Mouse (Mus musculus): ENCODE results near the gene Cgas. TPM values are rescaled to one million over a fixed set of nuclear protein-coding genes. Genes with fewer than 3 reads are reported as not detected.

Gene Cgas
- total RNA-seq, 1 experiment = 1.7 TPM

DNA sequence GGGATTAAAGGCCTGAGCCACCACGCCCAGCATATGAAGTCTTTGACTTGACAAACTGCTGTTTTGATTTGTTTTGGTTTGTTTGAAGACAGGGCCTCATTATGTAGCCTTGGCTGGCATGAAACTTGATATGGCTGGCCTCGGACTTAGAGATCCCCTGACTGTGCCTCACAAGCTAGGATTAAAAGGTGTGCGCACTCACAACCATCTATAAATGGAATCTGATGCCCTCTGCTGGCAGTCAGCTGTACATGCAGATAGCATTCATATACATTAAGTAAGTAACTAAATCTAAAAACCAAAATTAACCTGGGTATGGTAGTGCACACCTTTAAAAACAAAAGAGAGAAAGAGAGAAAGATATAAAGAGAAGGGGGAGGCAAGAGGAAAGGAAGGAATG, 57.1 kb downstream of the Cgas start:
- Histone ChIP-seq H3K27ac (ENCODE audit: insufficient read depth, low read depth, low read length, poor library complexity, severe bottlenecking) (no peak overlapping the region), H3K36me3 (ENCODE audit: control insufficient read depth, insufficient read depth, low read length, poor library complexity, severe bottlenecking) (no peaks in the 10 kb centered on the region), H3K4me3 (ENCODE audit: insufficient read depth in 1 of 2, low read depth in 1 of 2, low read length in 2 of 2, poor library complexity in 1 of 2, severe bottlenecking in 1 of 2) (no peak overlapping the region), H3K4me1 (ENCODE audit: control insufficient read depth in 2 of 2, insufficient read depth in 2 of 2, low read length in 2 of 2, poor library complexity in 1 of 2) (peaks cover 0 to 2% of the 10 kb centered on the region in 2 experiments; a peak in 1 of 4 replicates), H3K9ac (ENCODE audit: insufficient read depth, low read depth, low read length, poor library complexity, severe bottlenecking) (no peak overlapping the region), H3K9me3 (ENCODE audit: control insufficient read depth, insufficient read depth, low read depth, low read length) (no peaks in the 10 kb centered on the region)
- TF ChIP-seq MAFK (IDR thresholded peaks at IDR 0.05; ENCODE audit: insufficient read depth, low read depth, low read length) (no peak), ZNF384 (IDR thresholded peaks at IDR 0.05; ENCODE audit: low read depth, low read length) (no peak), CHD2 (IDR thresholded peaks at IDR 0.05; ENCODE audit: low read depth, low read length) (no peak), ZC3H11A (IDR thresholded peaks at IDR 0.05; ENCODE audit: borderline replicate concordance, low read depth, low read length) (peak; percentile 96), HCFC1 (IDR thresholded peaks at IDR 0.05; ENCODE audit: borderline replicate concordance, insufficient read depth, low read length) (no peak)
- in situ Hi-C loops (cut with MboI; ENCODE audit: low sequenced_read_pairs in 2 of 2, unreplicated experiment in 2 of 2) = no loop called here
- DNase-seq (ENCODE audit: low read depth, low spot score) = peak; percentile 56

Other genes starting within 250 kb of the Cgas start
- not detected in 2 replicates for gene Gsta1, start 212.6 kb downstream of the Cgas start, total RNA-seq (2012; rRNA removed)
- not detected in 2 replicates for gene Gm3776, start 186.1 kb downstream of the Cgas start, total RNA-seq (2012; rRNA removed)
- gene Gm10639, start 153.3 kb downstream of the Cgas start, total RNA-seq (2012; rRNA removed) = not detected in 2 replicates
- 0.31 TPM in 1 of 2 replicates, not detected in the other for gene Omt2a, start 128.4 kb downstream of the Cgas start, total RNA-seq (2012; rRNA removed)
- gene Omt2b, start 115.6 kb downstream of the Cgas start, total RNA-seq (2012; rRNA removed) = not detected in 2 replicates
- not detected in 2 replicates for gene Gsta2, start 87.4 kb downstream of the Cgas start, total RNA-seq (2012; rRNA removed)
- 2,580 and 3,190 TPM in 2 replicates for gene Dppa5a, start 75.1 kb downstream of the Cgas start, total RNA-seq (2012; rRNA removed)
- gene Ooep, start 64.5 kb downstream of the Cgas start, total RNA-seq (2012; rRNA removed) = 31.2 and 35.3 TPM in 2 replicates
- 4.3 and 5.0 TPM in 2 replicates for gene Ddx43, start 47.5 kb downstream of the Cgas start, total RNA-seq (2012; rRNA removed)
- gene Mto1, start 5.0 kb upstream of the Cgas start, total RNA-seq (2012; rRNA removed) = 31.3 and 44.8 TPM in 2 replicates
- 0.45 and 1.6 TPM in 2 replicates for gene Gm17324, start 5.5 kb upstream of the Cgas start, total RNA-seq (2012; rRNA removed)
- gene Eef1a1, start 45.9 kb upstream of the Cgas start, total RNA-seq (2012; rRNA removed) = 10,022 and 10,869 TPM in 2 replicates
- 7.6 and 10.0 TPM in 2 replicates for gene Slc17a5, start 144.8 kb upstream of the Cgas start, total RNA-seq (2012; rRNA removed)
- 6.4 and 7.3 TPM in 2 replicates for gene Cd109, start 172.3 kb upstream of the Cgas start, total RNA-seq (2012; rRNA removed)

Measured in ES-E14 (cell line).